Mouse (Mus musculus) limb, embryonic 13.5 days (tissue): ENCODE measurements around the gene Lad1. TPM values are rescaled to one million over a fixed set of nuclear protein-coding genes. Genes with fewer than 3 reads are reported as not detected.

Experiments used
- ATAC-seq: fragments of 200-750 bp; cut with Nextera tagmentation; 2 replicates; pipeline ENCODE4 v1.8.0; 2017; ENCODE audit warnings: low read depth, moderate number of reproducible peaks, moderate TSS enrichment; ENCODE audit not compliant: low FRiP score
- H3K27ac ChIP-seq: fragments of 300-500 bp; sonication (generic); 2 replicates; pipeline ENCODE4 v1.5.1; 2015; ENCODE audit warnings: inconsistent platforms, mild to moderate bottlenecking, moderate library complexity
- H3K27me3 ChIP-seq: fragments of 300-500 bp; sonication (generic); 2 replicates; pipeline ENCODE4 v1.6.1; 2015; ENCODE audit warnings: mild to moderate bottlenecking, inconsistent platforms
- H3K36me3 ChIP-seq: fragments of 300-500 bp; sonication (generic); 2 replicates; pipeline ENCODE4 v1.6.1; 2015; ENCODE audit warnings: inconsistent platforms, mild to moderate bottlenecking, moderate library complexity
- H3K4me1 ChIP-seq: fragments of 300-500 bp; sonication (generic); 2 replicates; pipeline ENCODE4 v1.6.1; 2015; ENCODE audit warnings: inconsistent platforms
- H3K4me2 ChIP-seq: fragments of 300-500 bp; sonication (generic); replicated peaks from 2 replicates; pipeline ENCODE4 v1.6.1; 2015; ENCODE audit warnings: inconsistent platforms, mild to moderate bottlenecking, moderate library complexity
- H3K4me3 ChIP-seq: fragments of 300-500 bp; sonication (generic); 2 replicates; pipeline ENCODE4 v1.5.1; 2015; ENCODE audit warnings: moderate library complexity, mild to moderate bottlenecking, inconsistent platforms
- H3K9ac ChIP-seq: fragments of 300-500 bp; sonication (generic); 2 replicates; pipeline ENCODE4 v1.6.1; 2015; ENCODE audit warnings: mild to moderate bottlenecking, inconsistent platforms
- H3K9me3 ChIP-seq: fragments of 300-500 bp; sonication (generic); 2 replicates; pipeline ENCODE4 v1.6.1; 2016; ENCODE audit warnings: inconsistent platforms
- WGBS: fragments of 180-500 bp; shearing (Covaris S2); methylation state at CpG from one replicate; pipeline ENCODE4 v1.1.7; 2015; 5-methylcytosine and 5-hydroxymethylcytosine counted together
- polyA plus RNA-seq: library from polyadenylated mRNA; unstranded; fragments of >200 nt; fragmentation: Nextera tagmentation; extraction: Ambion mirVana; gene quantifications from 2 replicates; pipeline ENCODE4 v1.2.1, GENCODE M21; 2015

Gene Lad1
- polyA plus RNA-seq, 1 experiment from 2014 or later = 8.5 TPM

DNA sequence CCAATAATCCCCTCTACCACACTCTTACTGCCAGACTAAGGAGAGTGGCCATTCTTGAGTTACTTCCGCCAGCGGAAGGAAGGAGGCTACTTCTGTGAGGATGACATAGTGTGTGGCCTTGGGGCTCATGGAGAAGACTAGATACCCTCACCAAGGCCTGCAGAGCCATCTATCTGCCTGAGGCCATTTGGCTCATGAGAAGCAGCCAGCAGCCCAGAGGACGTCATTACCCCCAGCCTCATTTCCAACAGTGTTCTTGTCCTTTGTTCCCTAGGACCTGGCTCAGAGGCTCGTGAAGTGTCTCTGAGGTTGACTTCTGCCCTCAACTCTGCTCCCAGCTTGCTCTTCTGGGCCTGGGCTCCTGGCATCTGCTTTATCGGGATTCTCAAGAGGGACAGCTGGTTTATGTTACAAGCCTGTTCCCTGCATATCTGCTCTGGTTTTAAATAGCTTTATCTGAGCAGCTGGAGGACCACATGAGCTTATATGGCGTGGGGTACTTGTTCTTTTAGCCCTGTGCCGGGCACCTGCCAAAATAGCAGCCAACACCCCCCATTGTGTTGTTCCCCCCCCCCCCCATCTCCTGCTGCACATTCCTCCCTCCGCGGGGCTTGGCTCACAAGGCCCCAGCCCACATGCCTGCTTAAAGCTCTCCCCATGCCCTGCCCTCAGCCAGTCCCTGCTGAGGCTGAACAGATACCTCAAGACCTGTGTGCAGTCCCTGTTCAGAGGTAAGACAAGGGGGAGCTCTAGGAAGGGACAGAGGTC is 17.5 kb downstream of the Lad1 start, which contains the start of gene Tnnt2:
Gene Tnnt2, plus strand, starts transcription at position 639 of the 768 bp plus-strand sequence.
- no peaks in the 10 kb centered on the region for H3K36me3 ChIP-seq
- no peak within 1 kb of the TSS for H3K4me2 ChIP-seq
- no peak within 1 kb of the TSS for H3K9ac ChIP-seq
- WGBS = 32% methylated on average over 9 of the region's 9 CpGs
- no peak within 1 kb of the TSS for H3K4me3 ChIP-seq
- peak; percentile 55; the same call in 1 of the 2 replicates for ATAC-seq
- H3K27me3 ChIP-seq = no peaks in the 10 kb centered on the region
- peaks cover 38% of the 10 kb centered on the region for H3K4me1 ChIP-seq
- no peaks in the 10 kb centered on the region for H3K9me3 ChIP-seq
- H3K27ac ChIP-seq = 0 out of 2 replicates have a peak within 1 kb of the TSS, but pooled peaks have one; percentile 28

DNA sequence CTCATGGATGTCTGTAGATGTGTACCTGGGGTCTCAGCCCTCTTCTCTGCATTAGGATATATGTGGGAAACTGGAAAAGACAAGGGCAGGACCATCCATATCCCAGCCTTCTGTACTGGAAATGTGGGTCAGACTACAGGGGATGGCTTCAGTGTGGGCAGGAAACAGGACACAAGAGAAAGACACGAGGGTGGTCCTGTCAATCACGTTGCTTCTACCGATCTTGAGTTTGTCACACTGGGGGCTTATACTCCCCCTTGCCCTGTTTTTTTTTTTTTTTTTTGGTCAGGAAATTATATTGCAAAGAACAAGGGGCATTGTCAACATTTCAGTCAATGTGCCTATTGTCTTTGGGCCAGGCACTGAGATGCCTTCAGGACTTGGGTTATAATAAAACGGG is 20.2 kb downstream of the Lad1 start:
- Histone ChIP-seq H3K9ac (no peak overlapping the region), H3K4me2 (no peak overlapping the region), H3K4me3 (no peak overlapping the region), H3K4me1 (peaks cover 35% of the 10 kb centered on the region), H3K27ac (no peak overlapping the region), H3K9me3 (no peaks in the 10 kb centered on the region), H3K36me3 (no peaks in the 10 kb centered on the region), H3K27me3 (no peaks in the 10 kb centered on the region)
- no peak for ATAC-seq
- WGBS = 91% methylated on average over 4 of the region's 4 CpGs

- H3K4me1 ChIP-seq = peaks cover 35% of the 10 kb centered on the region
- H3K27ac ChIP-seq = no peak overlapping the region
- no peak overlapping the region for H3K4me2 ChIP-seq
- no peak overlapping the region for H3K4me3 ChIP-seq
- WGBS = 92% methylated on average over 6 of the region's 6 CpGs
- no peaks in the 10 kb centered on the region for H3K9me3 ChIP-seq
- no peaks in the 10 kb centered on the region for H3K36me3 ChIP-seq
- ATAC-seq = no peak
- H3K27me3 ChIP-seq = no peaks in the 10 kb centered on the region
- H3K9ac ChIP-seq = no peak overlapping the region
Measured at GRCm38 (mm10) chr1:135839065-135839464, 20.7 kb downstream of the Lad1 start.

- peaks cover 24% of the 10 kb centered on the region for H3K4me1 ChIP-seq
- ATAC-seq = no peak
- H3K27ac ChIP-seq = no peak overlapping the region
- H3K4me2 ChIP-seq = no peak overlapping the region
- H3K27me3 ChIP-seq = no peaks in the 10 kb centered on the region
- H3K36me3 ChIP-seq = no peaks in the 10 kb centered on the region
- WGBS = 66% methylated on average over 15 of the region's 15 CpGs
- H3K9me3 ChIP-seq = no peaks in the 10 kb centered on the region
- no peak overlapping the region for H3K9ac ChIP-seq
- H3K4me3 ChIP-seq = no peak overlapping the region
Measured at GRCm38 (mm10) chr1:135840675-135841395, 22.4 kb downstream of the Lad1 start.

DNA sequence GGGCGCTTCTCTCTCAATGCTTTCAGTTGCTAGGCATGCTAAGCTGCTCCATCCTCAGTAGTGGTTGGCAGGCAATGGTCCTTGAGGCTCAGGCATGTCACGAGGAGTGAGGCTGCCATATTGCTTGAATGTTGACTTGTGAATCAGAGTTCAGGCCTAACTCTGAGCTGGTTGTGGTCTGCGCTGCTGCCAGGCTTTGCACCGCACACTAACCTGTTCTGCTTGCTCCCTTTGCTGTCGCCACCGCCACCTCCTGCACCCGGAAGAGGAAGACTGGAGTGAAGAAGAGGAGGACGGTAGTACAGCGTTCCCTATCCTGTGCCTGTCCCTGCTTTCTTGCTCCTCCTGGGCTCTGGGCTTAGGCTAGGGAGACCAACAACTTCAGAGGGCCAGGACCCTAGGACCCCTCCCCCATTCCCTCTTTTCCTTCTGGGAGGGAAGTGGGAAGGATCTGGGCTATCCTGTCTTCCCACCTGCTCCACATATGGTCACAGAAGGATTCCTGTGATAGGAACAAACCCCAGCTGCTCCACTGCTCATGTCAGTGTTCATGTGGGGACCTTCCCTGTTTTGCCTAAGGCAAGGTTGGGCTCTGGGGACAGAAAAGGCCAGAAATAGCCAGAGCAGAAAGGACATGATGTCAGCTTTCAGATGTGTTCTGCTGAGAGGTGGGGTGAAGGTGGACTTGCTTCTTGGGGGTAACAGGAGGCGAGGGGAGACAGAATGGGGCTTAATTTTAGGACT is 25.3 kb downstream of the Lad1 start:
- no peaks in the 10 kb centered on the region for H3K36me3 ChIP-seq
- no peak overlapping the region for H3K9ac ChIP-seq
- H3K4me1 ChIP-seq = peaks cover 15% of the 10 kb centered on the region
- no peak overlapping the region for H3K4me2 ChIP-seq
- 85% methylated on average over 10 of the region's 10 CpGs for WGBS
- H3K4me3 ChIP-seq = no peak overlapping the region
- no peaks in the 10 kb centered on the region for H3K27me3 ChIP-seq
- H3K27ac ChIP-seq = no peak overlapping the region
- H3K9me3 ChIP-seq = no peaks in the 10 kb centered on the region
- no peak for ATAC-seq

DNA sequence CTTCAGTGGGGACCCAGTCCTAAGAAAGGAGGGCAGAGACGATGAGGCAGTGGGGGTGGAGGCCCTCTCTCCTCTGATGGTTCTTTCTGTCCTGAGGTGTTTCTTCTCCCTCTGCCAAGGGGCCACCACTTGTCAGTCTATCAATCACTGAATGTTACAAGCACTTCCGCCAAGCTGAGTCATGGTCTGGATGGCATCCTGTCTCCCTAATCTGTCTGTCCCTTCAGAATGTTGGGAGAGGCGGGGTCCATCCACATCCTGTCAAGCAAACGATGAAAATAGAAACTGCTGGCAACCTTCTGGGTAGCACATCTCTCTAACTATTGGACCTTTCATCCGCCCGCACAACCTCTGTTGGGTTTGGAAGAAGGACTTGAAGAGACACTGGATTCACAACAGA is 26.1 kb downstream of the Lad1 start:
- 71% methylated on average over 6 of the region's 6 CpGs for WGBS
- no peak overlapping the region for H3K27ac ChIP-seq
- no peak overlapping the region for H3K4me2 ChIP-seq
- ATAC-seq = no peak
- no peaks in the 10 kb centered on the region for H3K27me3 ChIP-seq
- H3K36me3 ChIP-seq = no peaks in the 10 kb centered on the region
- H3K4me3 ChIP-seq = no peak overlapping the region
- no peaks in the 10 kb centered on the region for H3K9me3 ChIP-seq
- no peak overlapping the region for H3K9ac ChIP-seq
- peaks cover 15% of the 10 kb centered on the region for H3K4me1 ChIP-seq

DNA sequence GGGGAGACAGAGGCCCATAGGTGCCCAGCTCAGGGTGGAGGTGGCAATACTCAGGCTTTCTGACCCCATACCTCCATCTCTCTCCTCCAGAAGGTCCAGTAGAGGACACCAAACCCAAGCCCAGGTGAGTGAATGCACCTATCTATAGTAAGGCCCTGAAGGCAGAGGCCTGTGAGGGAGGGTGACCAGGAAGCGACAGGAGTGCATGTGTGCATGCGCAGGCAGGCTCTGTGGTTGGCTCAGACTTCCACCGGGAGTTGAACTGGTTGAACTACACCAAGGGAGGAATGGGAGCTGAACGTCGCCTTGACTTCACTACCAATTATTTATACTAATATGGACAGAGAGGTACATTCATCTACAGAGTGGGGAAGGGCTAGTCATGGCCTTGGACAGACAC is 28.2 kb downstream of the Lad1 start:
- Histone ChIP-seq H3K4me1 (no peaks in the 10 kb centered on the region), H3K36me3 (no peaks in the 10 kb centered on the region), H3K4me2 (no peak overlapping the region), H3K4me3 (no peak overlapping the region), H3K27ac (no peak overlapping the region), H3K27me3 (no peaks in the 10 kb centered on the region), H3K9me3 (no peaks in the 10 kb centered on the region), H3K9ac (no peak overlapping the region)
- ATAC-seq = no peak
- 69% methylated on average over 5 of the region's 5 CpGs for WGBS

DNA sequence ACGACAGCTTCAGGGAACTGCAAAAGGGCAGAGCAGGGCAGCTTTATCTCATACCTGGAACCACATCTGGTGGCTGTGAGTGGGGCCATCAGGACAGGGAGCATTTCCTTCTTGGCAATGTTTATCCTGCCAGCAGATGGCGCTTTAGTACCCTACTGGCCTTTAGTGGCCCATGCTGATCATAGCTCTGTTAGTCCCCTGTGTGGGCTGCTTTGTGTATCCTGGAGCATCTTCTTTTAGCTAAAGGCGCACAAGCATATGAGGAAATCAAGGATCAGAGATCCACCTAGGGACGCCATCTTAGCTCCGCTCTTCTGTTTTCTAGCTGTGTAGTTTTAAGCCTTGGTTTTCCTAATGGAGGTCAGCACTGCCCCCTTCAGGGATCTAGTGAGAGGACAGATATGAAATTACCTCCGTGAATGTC is 28.8 kb downstream of the Lad1 start:
- no peak overlapping the region for H3K4me3 ChIP-seq
- H3K4me1 ChIP-seq = 0 out of 2 replicates have a peak, but pooled peaks cover 2% of the 10 kb centered on the region
- H3K9ac ChIP-seq = no peak overlapping the region
- no peaks in the 10 kb centered on the region for H3K27me3 ChIP-seq
- H3K9me3 ChIP-seq = no peaks in the 10 kb centered on the region
- no peak overlapping the region for H3K27ac ChIP-seq
- H3K36me3 ChIP-seq = no peaks in the 10 kb centered on the region
- 30% methylated on average over 6 of the region's 6 CpGs for WGBS
- no peak for ATAC-seq
- no peak overlapping the region for H3K4me2 ChIP-seq

DNA sequence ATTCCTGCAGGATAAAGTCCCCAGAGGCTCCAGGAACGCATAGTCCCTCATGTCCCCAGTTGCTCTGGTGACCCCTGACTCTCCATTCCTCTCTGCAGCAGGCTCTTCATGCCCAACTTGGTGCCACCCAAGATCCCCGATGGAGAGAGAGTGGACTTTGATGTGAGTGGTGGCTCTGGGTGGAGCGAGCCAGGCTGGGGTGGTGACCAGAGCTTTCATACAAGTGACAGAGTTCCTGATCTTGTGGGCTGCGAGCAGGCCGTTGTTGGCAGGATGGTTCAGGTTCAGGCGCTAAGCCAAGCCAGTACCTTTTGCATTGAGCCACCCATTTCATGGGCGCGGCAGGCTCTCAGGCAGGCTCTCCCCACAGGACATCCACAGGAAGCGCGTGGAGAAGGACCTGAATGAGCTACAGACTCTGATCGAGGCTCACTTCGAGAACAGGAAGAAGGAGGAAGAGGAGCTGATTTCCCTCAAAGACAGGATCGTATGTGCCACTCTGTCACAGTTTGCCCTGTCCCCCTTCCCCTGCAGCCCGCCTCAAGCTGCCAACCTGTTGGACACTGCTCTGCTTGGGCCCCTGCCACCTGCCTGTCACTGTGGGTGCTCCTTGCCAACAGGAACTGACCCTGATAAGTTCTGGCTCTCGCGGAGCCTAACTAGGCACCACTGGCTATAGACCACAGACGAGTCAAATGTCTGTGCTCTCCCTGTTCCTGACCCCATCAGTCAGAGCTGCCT is 29.4 kb downstream of the Lad1 start:
- H3K4me3 ChIP-seq = no peak overlapping the region
- H3K9me3 ChIP-seq = no peaks in the 10 kb centered on the region
- no peak overlapping the region for H3K4me2 ChIP-seq
- 0 out of 2 replicates have a peak, but pooled peaks cover 7% of the 10 kb centered on the region for H3K4me1 ChIP-seq
- no peak overlapping the region for H3K27ac ChIP-seq
- no peaks in the 10 kb centered on the region for H3K36me3 ChIP-seq
- WGBS = 86% methylated on average over 17 of the region's 17 CpGs
- ATAC-seq = no peak
- H3K27me3 ChIP-seq = no peaks in the 10 kb centered on the region
- no peak overlapping the region for H3K9ac ChIP-seq

DNA sequence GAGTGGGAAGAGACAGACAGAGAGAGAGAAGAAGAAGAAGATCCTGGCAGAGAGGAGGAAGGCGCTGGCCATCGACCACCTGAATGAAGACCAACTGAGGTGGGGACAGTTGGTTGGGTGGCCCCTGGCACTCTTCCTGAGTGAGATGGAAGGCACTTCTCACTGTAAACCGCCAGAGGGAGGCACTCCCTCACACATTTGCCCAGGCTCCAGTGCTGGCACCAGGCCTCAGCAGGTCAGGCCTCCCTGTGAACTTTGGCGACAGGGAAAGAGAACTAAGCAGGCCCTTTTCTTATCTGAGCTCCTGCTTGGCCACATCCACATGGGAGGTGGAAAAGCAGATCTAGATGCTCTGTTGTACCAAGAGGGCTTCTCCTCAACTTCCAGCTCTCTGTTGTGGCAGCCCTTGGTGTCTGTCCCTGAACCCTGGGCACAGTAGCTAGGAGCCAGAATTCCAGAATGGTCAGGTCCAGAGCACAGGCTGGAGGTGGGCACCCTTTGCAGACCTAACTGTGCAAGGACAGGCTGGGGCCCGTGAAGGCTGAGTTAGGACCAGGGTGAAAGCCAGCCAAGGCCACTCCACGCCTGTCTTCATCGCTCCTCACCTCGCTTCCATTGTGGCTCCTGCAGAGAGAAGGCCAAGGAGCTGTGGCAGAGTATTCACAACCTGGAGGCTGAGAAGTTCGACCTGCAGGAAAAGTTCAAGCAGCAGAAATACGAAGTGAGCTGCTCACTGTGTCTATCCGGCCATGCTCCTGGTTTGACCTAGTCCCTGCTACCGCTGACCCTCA is 32.5 kb downstream of the Lad1 start:
- no peak for ATAC-seq
- H3K9ac ChIP-seq = no peak overlapping the region
- 0 out of 2 replicates have a peak, but pooled peaks cover 7% of the 10 kb centered on the region for H3K4me1 ChIP-seq
- no peaks in the 10 kb centered on the region for H3K9me3 ChIP-seq
- H3K36me3 ChIP-seq = no peaks in the 10 kb centered on the region
- 74% methylated on average over 12 of the region's 12 CpGs for WGBS
- H3K27ac ChIP-seq = no peak overlapping the region
- H3K4me2 ChIP-seq = no peak overlapping the region
- no peaks in the 10 kb centered on the region for H3K27me3 ChIP-seq
- no peak overlapping the region for H3K4me3 ChIP-seq
